Mouse (Mus musculus): ENCODE results near the gene Chd2. TPM values are rescaled to one million over a fixed set of nuclear protein-coding genes. Genes with fewer than 3 reads are reported as not detected.

Gene Chd2
- polyA plus RNA-seq (2014; fragmentation: Illumina TruSeq; extraction: RNeasy Lipid Tissue Mini Kit (QIAGEN cat#74804); ENCODE audit: low read depth, low replicate concordance): 52.3 TPM

DNA sequence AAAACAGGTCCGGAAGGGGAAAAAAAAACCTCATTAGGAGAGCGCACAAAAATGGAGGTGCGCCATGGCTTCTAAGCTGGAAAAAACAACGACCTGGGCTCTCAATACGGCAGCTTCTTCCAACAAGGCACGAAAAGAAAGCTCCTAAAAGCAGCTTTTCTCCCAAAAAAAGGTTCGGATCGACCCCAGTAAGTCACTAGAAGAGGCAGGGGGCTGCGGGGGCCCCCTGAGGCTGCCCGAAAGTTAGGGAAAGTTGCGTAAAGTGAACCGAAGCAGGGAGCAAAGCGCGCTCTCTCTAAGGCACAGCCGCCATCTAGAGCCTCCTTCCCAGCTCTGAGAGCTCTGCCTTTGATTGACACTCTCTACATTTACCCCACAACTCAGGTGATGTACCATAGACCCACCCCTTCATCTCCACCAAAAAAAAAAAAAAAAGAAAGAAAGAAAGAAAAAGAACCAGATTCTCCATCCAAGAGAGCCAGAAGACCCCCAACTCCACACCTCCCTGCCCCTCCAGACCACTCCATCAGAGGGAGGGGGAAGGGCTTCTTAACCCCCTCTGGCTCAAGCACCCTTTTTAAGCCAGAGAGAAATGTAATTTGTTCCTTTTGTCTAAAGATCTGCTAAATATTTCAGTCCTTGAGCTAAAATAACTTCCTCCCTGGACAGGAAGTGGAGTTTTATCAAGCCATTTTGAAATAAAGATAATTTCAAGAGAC is at the start of gene Chd2:
Gene Chd2, minus strand, starts transcription at position 419 of the 719 bp plus-strand sequence.

Other genes with a start within 250 kb of the Chd2 start
- 0.19 TPM for gene Rgma, start 166.3 kb downstream of the Chd2 start, polyA plus RNA-seq (2014; fragmentation: Illumina TruSeq; extraction: RNeasy Lipid Tissue Mini Kit (QIAGEN cat#74804); ENCODE audit: low read depth, low replicate concordance)
- gene Fam174b, start 198.5 kb upstream of the Chd2 start, polyA plus RNA-seq (2014; fragmentation: Illumina TruSeq; extraction: RNeasy Lipid Tissue Mini Kit (QIAGEN cat#74804); ENCODE audit: low read depth, low replicate concordance): 59.0 TPM

Data from sigmoid colon, adult 10 weeks (tissue).